Mouse (Mus musculus) bone marrow, adult 2 months (tissue): ENCODE measurements at regions not wholly inside any gene's neighbourhood (a gene's known extent, or its start where the extent isn't known, plus 50 kb on each side); places are given as distances from the start of the nearest gene placed in this dataset.

ENCODE experiments used
- CTCF ChIP-seq: fragments of 200-500 bp; IDR thresholded peaks from 2 replicates; pipeline ENCODE4 v1.5.1; 2011; ENCODE audit warnings: low read length, control low read depth; ENCODE audit not compliant: control insufficient read depth, insufficient read depth
- POLR2A ChIP-seq: fragments of 200-500 bp; IDR thresholded peaks from 2 replicates; pipeline ENCODE4 v1.6.1; 2011; ENCODE audit warnings: low read depth, mild to moderate bottlenecking, control low read depth, low read length, borderline replicate concordance; ENCODE audit not compliant: control insufficient read depth

DNA sequence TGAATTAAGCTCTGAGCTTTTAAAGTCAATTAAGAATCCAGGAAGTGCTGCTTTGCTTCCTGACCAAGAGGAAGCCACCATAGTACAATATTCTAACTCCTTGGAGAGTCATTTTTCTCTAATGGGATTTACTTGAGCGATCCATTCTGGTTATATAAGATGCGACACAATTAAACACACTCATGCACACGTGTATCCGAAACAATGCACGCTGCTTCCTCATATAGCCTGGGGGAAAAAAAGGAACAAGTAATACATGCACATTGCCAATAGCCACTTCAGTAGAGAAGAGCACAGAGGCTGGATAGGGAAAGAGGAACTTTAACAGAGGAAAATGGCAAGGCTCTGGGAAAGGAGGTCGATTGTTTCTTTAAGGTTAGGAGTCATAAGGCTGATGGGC is 511.4 kb upstream of the Itga1 start:
- no peak for TF ChIP-seq CTCF
- no peak for TF ChIP-seq POLR2A
